Mouse (Mus musculus) limb, embryonic 14.5 days (tissue): ENCODE results near the gene Ift74. TPM values are rescaled to one million over a fixed set of nuclear protein-coding genes. Genes with fewer than 3 reads are reported as not detected.

Experiments used
- ATAC-seq: fragments of 200-750 bp; cut with Nextera tagmentation; 2 replicates; pipeline ENCODE4 v1.8.0; 2017; ENCODE audit warnings: low read depth, moderate number of reproducible peaks, moderate TSS enrichment; ENCODE audit not compliant: low FRiP score
- DNase-seq: peaks from one replicate; pipeline ENCODE4 v3.0.0-alpha.2; 2015; ENCODE audit warnings: low spot score
- H3K27ac ChIP-seq: fragments of 300-500 bp; sonication (generic); replicated peaks from 2 replicates; pipeline ENCODE4 v1.5.1; 2014; ENCODE audit warnings: low read depth, mild to moderate bottlenecking, low read length, moderate library complexity, mixed read lengths
- H3K27me3 ChIP-seq: fragments of 300-500 bp; sonication (generic); 2 replicates; pipeline ENCODE4 v1.6.1; 2014; ENCODE audit warnings: low read length, mixed read lengths; ENCODE audit not compliant: control insufficient read depth, insufficient read depth
- H3K36me3 ChIP-seq: fragments of 300-500 bp; sonication (generic); 2 replicates; pipeline ENCODE4 v1.6.1; 2014; ENCODE audit warnings: mild to moderate bottlenecking, low read length, moderate library complexity, mixed read lengths; ENCODE audit not compliant: control insufficient read depth, insufficient read depth
- H3K4me1 ChIP-seq: fragments of 300-500 bp; sonication (generic); 2 replicates; pipeline ENCODE4 v1.6.1; 2014; ENCODE audit warnings: antibody characterized with exemption, low read length, mixed read lengths; ENCODE audit not compliant: control insufficient read depth, insufficient read depth
- H3K4me2 ChIP-seq: fragments of 300-500 bp; sonication (generic); replicated peaks from 2 replicates; pipeline ENCODE4 v1.6.1; 2014; ENCODE audit warnings: low read depth, mild to moderate bottlenecking, low read length, moderate library complexity; ENCODE audit not compliant: severe bottlenecking
- H3K4me3 ChIP-seq: fragments of 300-500 bp; sonication (generic); replicated peaks from 2 replicates; pipeline ENCODE4 v1.5.1; 2014; ENCODE audit warnings: low read length
- H3K9ac ChIP-seq: fragments of 300-500 bp; sonication (generic); 2 replicates; pipeline ENCODE4 v1.6.1; 2014; ENCODE audit warnings: mild to moderate bottlenecking, low read depth, low read length, moderate library complexity; ENCODE audit not compliant: severe bottlenecking
- H3K9me3 ChIP-seq: fragments of 300-500 bp; sonication (generic); 2 replicates; pipeline ENCODE4 v1.6.1; 2016; ENCODE audit warnings: low read length; ENCODE audit not compliant: control insufficient read depth
- POLR2A ChIP-seq: fragments of 200-500 bp; IDR thresholded peaks from 2 replicates; pipeline ENCODE4 v1.8.0; 2012; ENCODE audit warnings: inconsistent platforms, mild to moderate bottlenecking, moderate library complexity, borderline replicate concordance; ENCODE audit not compliant: insufficient read depth, insufficient read length; ENCODE audit errors: extremely low read depth
- WGBS: fragments of 180-500 bp; shearing (Covaris S2); extraction: QIAGEN DNeasy Blood & Tissue Kit; methylation state at CpG from one replicate; pipeline ENCODE4 v1.1.7; 2014; 5-methylcytosine and 5-hydroxymethylcytosine counted together
- polyA plus RNA-seq, 2 experiments: library from polyadenylated mRNA; depleted of rRNA in 1 of 2; stranded (reverse) in 1 of 2; unstranded in 1 of 2; fragments of >200 nt; fragmentation: Nextera tagmentation in 1 of 2; extraction: Ambion mirVana in 1 of 2; gene quantifications; 2 replicates each; pipeline versions ENCODE4 v1.2.1 to v1.2.3; 2012 to 2014

Ift74 gene
- polyA plus RNA-seq, 2 experiments, result 20.9 to 34.1 TPM

DNA sequence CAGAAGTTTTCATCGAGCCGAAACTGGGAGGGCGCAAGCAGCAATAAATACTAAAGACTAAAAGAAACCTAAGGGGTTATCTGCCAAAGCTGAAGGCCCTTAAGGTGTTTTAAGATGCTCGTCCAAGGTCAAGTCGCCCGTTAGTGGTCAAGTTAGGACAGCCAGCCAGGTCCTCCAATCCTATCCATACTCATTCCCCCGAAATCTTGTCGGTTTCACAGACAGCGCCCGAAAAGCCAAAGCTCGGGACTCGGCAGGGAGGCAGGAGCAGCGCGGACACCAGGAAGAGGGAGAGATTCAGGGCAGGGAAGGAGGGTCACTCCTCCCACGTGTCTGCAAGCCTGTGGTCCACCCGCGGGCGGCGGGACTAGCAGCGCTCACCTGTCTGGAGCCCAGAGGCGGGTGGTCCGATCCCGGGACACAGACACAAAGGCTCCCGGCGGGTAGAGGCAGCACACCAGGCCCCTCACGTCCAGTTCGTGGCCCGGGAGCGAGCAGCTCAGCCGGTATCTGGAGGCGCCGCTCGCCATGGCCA, 11.7 kb upstream of the Ift74 start:
- Histone ChIP-seq H3K27ac (peak overlapping the region; percentile 89), H3K4me1 (0 out of 2 replicates have a peak, but pooled peaks cover 6% of the 10 kb centered on the region), H3K36me3 (no peaks in the 10 kb centered on the region), H3K9ac (peak overlapping the region; percentile 93), H3K4me3 (peak overlapping the region; percentile 97), H3K9me3 (no peaks in the 10 kb centered on the region), H3K4me2 (peak overlapping the region; percentile 58), H3K27me3 (no peaks in the 10 kb centered on the region)
- under 1% methylated on average over 33 of the region's 33 CpGs for WGBS
- TF ChIP-seq POLR2A, result no peak
- ATAC-seq, result peak; percentile 70
- no peak for DNase-seq

DNA sequence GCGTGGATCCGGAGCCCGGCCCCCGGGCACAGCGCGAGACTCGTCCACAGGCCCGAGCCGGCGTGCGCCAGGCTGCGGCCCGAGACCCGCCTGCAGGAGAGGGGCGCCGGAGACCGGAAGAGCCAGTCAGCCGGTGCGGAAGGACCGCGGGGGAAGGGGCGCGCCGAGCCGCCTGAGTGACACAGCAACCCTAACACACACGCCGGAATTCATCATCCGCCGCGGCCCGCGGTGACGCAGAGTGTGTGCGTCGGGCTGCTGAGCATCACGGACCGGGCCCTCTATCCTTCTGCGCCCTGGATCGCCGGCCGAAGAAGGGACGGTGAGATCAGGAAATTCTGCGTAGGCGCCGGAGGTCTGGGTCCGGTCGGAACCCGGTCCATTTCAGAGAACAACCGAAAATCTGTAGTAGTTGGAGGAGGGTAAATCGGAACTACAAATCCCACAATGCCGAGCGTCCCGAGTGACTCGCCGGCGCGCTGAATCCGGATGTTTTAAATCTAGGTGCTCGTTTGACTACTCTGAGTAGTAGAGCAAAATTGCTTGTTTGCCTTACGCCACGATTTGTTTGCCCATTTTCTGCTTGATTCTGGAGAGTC, 11.2 kb upstream of the Ift74 start, which contains the start of gene Plaa:
Gene Plaa, minus strand, starts transcription at position 214 of the 599 bp plus-strand sequence.
- WGBS, result under 1% methylated on average over 55 of the region's 61 CpGs
- Histone ChIP-seq H3K4me1 (0 out of 2 replicates have a peak, but pooled peaks cover 6% of the 10 kb centered on the region), H3K27ac (peak within 1 kb of the TSS; percentile 89), H3K4me2 (peak within 1 kb of the TSS; percentile 83), H3K9me3 (no peaks in the 10 kb centered on the region), H3K27me3 (no peaks in the 10 kb centered on the region), H3K36me3 (no peaks in the 10 kb centered on the region), H3K4me3 (peak within 1 kb of the TSS; percentile 97), H3K9ac (peak within 1 kb of the TSS; percentile 93)
- ATAC-seq (peak; percentile 99), DNase-seq (peak; percentile 93)
- TF ChIP-seq POLR2A, result 0 out of 2 replicates have a peak, but pooled peaks have one; percentile 45

DNA sequence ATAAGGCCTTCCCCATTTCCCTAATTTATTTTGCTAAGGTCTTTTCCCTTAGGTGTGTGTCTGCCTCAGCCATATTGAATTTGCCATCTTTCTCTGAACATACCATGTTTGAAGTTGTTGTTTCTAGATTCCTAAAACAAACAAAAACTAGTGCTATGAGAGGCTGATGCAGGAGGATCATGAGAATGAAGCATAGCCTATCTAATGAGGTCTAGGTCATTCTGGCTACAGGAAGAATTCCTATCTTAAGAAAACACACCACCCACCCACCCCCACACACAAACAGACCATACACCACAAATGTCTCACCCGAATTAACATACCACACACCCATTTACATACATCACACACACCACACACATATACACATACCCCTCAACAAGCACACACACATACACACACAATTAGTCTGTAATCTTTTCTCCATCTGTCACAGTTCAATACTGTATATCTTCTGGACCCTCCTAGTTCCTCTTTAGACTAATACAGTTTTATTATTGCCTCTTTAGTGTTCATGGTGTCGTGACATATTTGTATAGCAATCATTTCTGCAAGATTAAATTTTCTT, 9.8 kb upstream of the Ift74 start:
- WGBS, result 81% methylated on average over 2 of the region's 2 CpGs
- H3K27me3 ChIP-seq, result no peaks in the 10 kb centered on the region
- H3K4me2 ChIP-seq, result no peak overlapping the region
- no peak for TF ChIP-seq POLR2A
- H3K9ac ChIP-seq, result no peak overlapping the region
- ATAC-seq, result no peak
- no peaks in the 10 kb centered on the region for H3K36me3 ChIP-seq
- no peak for DNase-seq
- H3K4me3 ChIP-seq, result no peak overlapping the region
- 0 out of 2 replicates have a peak, but pooled peaks cover 6% of the 10 kb centered on the region for H3K4me1 ChIP-seq
- H3K27ac ChIP-seq, result no peak overlapping the region
- H3K9me3 ChIP-seq, result no peaks in the 10 kb centered on the region

DNA sequence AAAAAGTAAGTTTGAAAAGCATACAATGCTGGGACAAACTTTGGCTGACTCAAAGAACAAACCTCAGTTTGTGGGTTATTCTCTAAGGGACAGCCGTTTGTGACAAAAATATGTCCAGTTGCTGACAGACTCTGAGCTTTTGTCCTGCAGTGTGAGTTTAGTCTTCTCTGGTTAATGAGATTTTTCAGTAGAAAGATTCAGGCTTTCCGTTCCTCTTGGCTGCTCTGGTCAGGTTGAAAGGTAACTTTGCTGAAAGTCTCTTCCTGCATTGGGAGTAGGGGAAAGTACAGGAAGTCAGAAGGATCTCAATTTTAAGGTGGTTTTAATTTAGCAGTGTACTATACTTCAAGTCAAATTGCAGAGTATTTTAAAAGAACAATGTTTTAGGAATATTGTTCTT, 8.7 kb upstream of the Ift74 start:
- no peak overlapping the region for H3K4me3 ChIP-seq
- DNase-seq, result no peak
- no peak overlapping the region for H3K27ac ChIP-seq
- H3K4me2 ChIP-seq, result no peak overlapping the region
- H3K4me1 ChIP-seq, result 0 out of 2 replicates have a peak, but pooled peaks cover 6% of the 10 kb centered on the region
- no peak for TF ChIP-seq POLR2A
- H3K9ac ChIP-seq, result no peak overlapping the region
- no peaks in the 10 kb centered on the region for H3K9me3 ChIP-seq
- no peak for ATAC-seq
- WGBS, result 93% methylated on average over 2 of the region's 2 CpGs
- H3K36me3 ChIP-seq, result no peaks in the 10 kb centered on the region
- H3K27me3 ChIP-seq, result no peaks in the 10 kb centered on the region

DNA sequence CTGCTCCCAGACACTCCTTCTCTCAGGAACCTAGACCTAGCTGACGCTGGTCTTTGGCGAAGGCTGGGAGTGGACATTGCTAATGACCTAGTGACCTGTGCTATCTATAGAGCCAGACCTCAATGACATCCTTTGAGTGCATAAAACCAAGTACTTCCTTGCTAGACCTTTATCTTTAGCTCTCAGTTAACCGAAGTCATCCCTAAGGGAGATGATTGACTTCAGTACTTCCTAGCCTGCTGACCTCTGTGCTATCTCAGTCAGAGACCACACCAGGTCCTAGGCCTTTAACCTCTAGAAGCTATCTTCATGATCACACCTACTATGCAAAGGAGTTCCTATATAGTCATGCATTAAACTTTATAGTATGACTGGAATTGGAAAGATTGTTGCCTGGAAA, 4.0 kb upstream of the Ift74 start:
- Histone ChIP-seq H3K9me3 (no peaks in the 10 kb centered on the region), H3K36me3 (no peaks in the 10 kb centered on the region), H3K4me3 (no peak overlapping the region), H3K27ac (no peak overlapping the region), H3K4me1 (0 out of 2 replicates have a peak, but pooled peaks cover under 1% of the 10 kb centered on the region), H3K9ac (no peak overlapping the region), H3K4me2 (no peak overlapping the region), H3K27me3 (no peaks in the 10 kb centered on the region)
- 81% methylated on average over 3 of the region's 3 CpGs for WGBS
- DNase-seq, result no peak
- no peak for TF ChIP-seq POLR2A
- no peak for ATAC-seq
